22 mouse cellular contexts compared by ENCODE assay signal in genomic region chr11:47130432-47130831, GRCm38 (mm10).
DNase-seq lines count a peak whose midpoint lies in the region; ATAC-seq and TF ChIP-seq lines count a peak whose summit lies in the region.
"Had no signal": no experiment of that assay in that cellular context is flagged by ENCODE, and none has a peak within 500 bp of the region (broad histone marks: within the 10 kb centered on the region; RNA-seq: fewer than 3 reads in every experiment).

No protein-coding gene starts in this region.

- H3K27me3 ChIP-seq in kidney, embryonic 15.5 days = no peaks in the 10 kb centered on the region
- H3K27me3 ChIP-seq in liver, postnatal 0 days (ENCODE audit: insufficient read depth, low read length) = no peaks in the 10 kb centered on the region
- H3K27me3 ChIP-seq: embryonic facial prominence, embryonic 13.5 days; embryonic facial prominence, embryonic 15.5 days; forebrain, embryonic 12.5 days had no signal

- H3K9me3 ChIP-seq in kidney, embryonic 15.5 days (replicated peaks) = no peaks in the 10 kb centered on the region
- no peaks in the 10 kb centered on the region for H3K9me3 ChIP-seq in liver, postnatal 0 days (ENCODE audit: low read length)
- H3K9me3 ChIP-seq: embryonic facial prominence, embryonic 13.5 days; embryonic facial prominence, embryonic 15.5 days; forebrain, embryonic 10.5 days; forebrain, embryonic 12.5 days had no signal

- H3K4me3 ChIP-seq in kidney, embryonic 15.5 days (replicated peaks) = no peak overlapping the region
- H3K4me3 ChIP-seq in liver, postnatal 0 days (ENCODE audit: low read depth, low read length) = no peak overlapping the region
- H3K4me3 ChIP-seq: embryonic facial prominence, embryonic 13.5 days; embryonic facial prominence, embryonic 15.5 days; erythroblast, embryonic 14.5 days; forebrain, embryonic 10.5 days; forebrain, embryonic 12.5 days had no signal

- TF ChIP-seq CTCF in liver, postnatal 0 days (IDR thresholded peaks at IDR 0.05; ENCODE audit: low read depth) = no peak

- no peak overlapping the region for H3K9ac ChIP-seq in kidney, embryonic 15.5 days
- no peak overlapping the region for H3K9ac ChIP-seq in liver, postnatal 0 days (replicated peaks)
- H3K9ac ChIP-seq: embryonic facial prominence, embryonic 13.5 days; embryonic facial prominence, embryonic 15.5 days; forebrain, embryonic 12.5 days had no signal

- no peak for DNase-seq in kidney, adult 8-10 months
- no peak for DNase-seq in liver, postnatal 0 days
- no peak for DNase-seq in liver
- peak; percentile 5 for DNase-seq in forelimb bud, embryonic 11.5 days (ENCODE audit: low read depth, low spot score)
- DNase-seq in spleen, postnatal 10 days (ENCODE audit: low spot score in 2 of 2) = no peak
- DNase-seq: adrenal gland, adult 2 months; adrenal gland, postnatal 10 days; adrenal gland, postnatal 25 days; cerebellum, adult 11 months; cerebellum, adult 18-20 months; cerebellum, adult 8-10 months; cerebellum, adult 9-11 months; cerebellum, postnatal 14 days; cerebellum, postnatal 36 days; embryo, embryonic 11 days had no signal

- 0 out of 2 replicates have a peak, but pooled peaks have one; percentile 25 for ATAC-seq in kidney, embryonic 15.5 days (replicated peaks; ENCODE audit: low FRiP score)
- ATAC-seq in liver, postnatal 0 days = peak; percentile 87
- ATAC-seq: forebrain, embryonic 14.5 days had no signal

- no peak overlapping the region for H3K4me2 ChIP-seq in kidney, embryonic 15.5 days
- H3K4me2 ChIP-seq in liver, postnatal 0 days (ENCODE audit: low read depth, low read length) = no peak overlapping the region
- H3K4me2 ChIP-seq: embryonic facial prominence, embryonic 13.5 days; embryonic facial prominence, embryonic 15.5 days; forebrain, embryonic 12.5 days had no signal

- TF ChIP-seq EP300 in liver, postnatal 0 days (IDR thresholded peaks at IDR 0.05; ENCODE audit: low read depth) = no peak

- no peaks in the 10 kb centered on the region for H3K36me3 ChIP-seq in kidney, embryonic 15.5 days
- H3K36me3 ChIP-seq in liver, postnatal 0 days (replicated peaks; ENCODE audit: insufficient read depth, low read length) = no peaks in the 10 kb centered on the region
- H3K36me3 ChIP-seq: embryonic facial prominence, embryonic 13.5 days; embryonic facial prominence, embryonic 15.5 days; forebrain, embryonic 10.5 days; forebrain, embryonic 12.5 days had no signal

- peaks cover 10% of the 10 kb centered on the region for H3K4me1 ChIP-seq in kidney, embryonic 15.5 days
- no peaks in the 10 kb centered on the region for H3K4me1 ChIP-seq in liver, postnatal 0 days (ENCODE audit: insufficient read depth)
- H3K4me1 ChIP-seq: embryonic facial prominence, embryonic 15.5 days; forebrain, embryonic 10.5 days; forebrain, embryonic 12.5 days had no signal

- WGBS in kidney, embryonic 15.5 days = 45% methylated on average over 3 of the region's 3 CpGs
- WGBS in liver, postnatal 0 days (ENCODE audit: insufficient replicate concordance) = 61% methylated on average over 3 of the region's 3 CpGs

- no peak overlapping the region for H3K27ac ChIP-seq in kidney, embryonic 15.5 days
- no peak overlapping the region for H3K27ac ChIP-seq in liver, postnatal 0 days (ENCODE audit: low read depth)
- H3K27ac ChIP-seq: embryonic facial prominence, embryonic 13.5 days; embryonic facial prominence, embryonic 15.5 days; forebrain, embryonic 10.5 days; forebrain, embryonic 12.5 days had no signal
